Mouse (Mus musculus): Measurements from ENCODE around the gene Patl2. TPM values are rescaled to one million over a fixed set of nuclear protein-coding genes. Genes with fewer than 3 reads are reported as not detected.

Patl2 gene
- polyA plus RNA-seq, 2 experiments, result 0.04 TPM; not detected in 1

DNA sequence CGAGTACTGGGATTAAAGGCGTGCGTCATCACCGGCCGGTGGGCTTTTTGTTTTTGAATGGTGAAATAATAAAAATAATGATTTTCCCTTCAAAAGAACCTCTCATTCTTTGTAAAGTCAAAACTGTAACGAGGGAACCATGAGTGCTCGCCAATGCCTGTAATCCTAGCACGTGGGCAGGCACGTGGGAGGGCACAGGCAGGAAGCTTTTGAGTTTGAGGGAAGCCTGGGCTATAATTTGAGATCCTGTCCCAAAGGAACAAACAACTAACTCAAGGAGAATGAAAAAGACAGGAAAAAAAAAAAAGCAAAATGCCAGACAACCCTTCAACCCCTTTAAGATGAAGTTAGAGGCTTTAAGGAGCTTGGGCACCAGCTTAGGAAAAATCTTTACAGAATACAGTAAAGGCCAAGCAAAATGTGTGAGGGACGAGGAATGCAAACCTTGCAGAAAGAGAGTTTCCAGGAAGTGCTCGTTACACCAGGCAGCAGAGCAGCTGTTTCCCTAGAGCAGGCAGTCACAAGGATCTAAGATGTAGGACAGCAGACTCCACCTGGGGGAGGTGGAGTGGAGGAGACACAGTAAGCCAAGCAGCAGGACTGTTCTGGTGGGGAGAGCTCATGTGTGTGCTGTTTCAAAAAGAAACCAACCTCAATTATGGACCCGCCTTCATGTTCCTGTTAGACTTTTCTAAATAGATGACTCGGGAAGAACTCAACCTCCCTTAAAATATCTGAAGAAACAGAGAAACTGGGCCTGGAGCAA, 22.4 kb downstream of the Patl2 start:
- WGBS (ENCODE audit: insufficient replicate concordance), result 62% methylated on average over 13 of the region's 13 CpGs
- no peak overlapping the region for H3K4me3 ChIP-seq (ENCODE audit: insufficient read depth in 1 of 2, low read depth in 2 of 2, low read length in 2 of 2)
- ATAC-seq (ENCODE audit: insufficient read depth) (no peak), DNase-seq (ENCODE audit: low read depth in 3 of 3, low spot score in 3 of 3) (no peak)
- H3K9me3 ChIP-seq (ENCODE audit: control insufficient read depth, low read length), result no peaks in the 10 kb centered on the region
- H3K36me3 ChIP-seq (replicated peaks; ENCODE audit: control insufficient read depth, insufficient read depth, low read depth), result no peaks in the 10 kb centered on the region
- TF ChIP-seq EP300 (IDR thresholded peaks at IDR 0.05; ENCODE audit: low read depth) (no peak), CTCF (IDR thresholded peaks at IDR 0.05; ENCODE audit: low read depth) (no peak)
- H3K4me2 ChIP-seq (ENCODE audit: low read depth), result no peak overlapping the region
- H3K27me3 ChIP-seq (ENCODE audit: control insufficient read depth, insufficient read depth, low read length), result no peaks in the 10 kb centered on the region; the same call in 1 of the 2 replicates
- H3K27ac ChIP-seq, result no peak overlapping the region
- H3K4me1 ChIP-seq (replicated peaks; ENCODE audit: control insufficient read depth in 2 of 2, insufficient read depth in 2 of 2, low read length in 1 of 2), result 0 out of 4 replicates have a peak, but pooled peaks cover 0 to 5% of the 10 kb centered on the region in 2 experiments
- no peak overlapping the region for H3K9ac ChIP-seq (replicated peaks)

DNA sequence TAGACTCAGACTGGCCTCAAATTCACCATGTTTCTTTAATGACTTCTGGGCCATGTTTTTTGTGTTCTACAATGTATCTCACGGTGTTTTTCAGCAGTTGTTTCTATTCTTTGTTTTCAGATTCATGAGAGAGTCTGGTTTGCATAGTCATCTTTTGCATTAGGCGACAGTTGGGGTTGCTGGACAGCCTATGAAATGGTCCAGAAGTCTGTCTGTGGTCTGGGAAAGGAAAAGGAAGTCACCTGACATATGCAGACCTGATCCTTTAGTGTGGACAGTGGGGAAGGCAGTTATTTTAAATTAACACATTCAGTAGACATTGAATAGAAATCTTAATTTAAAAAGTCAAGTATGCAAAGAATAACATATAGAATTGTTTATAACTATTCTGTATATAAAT, 23.5 kb downstream of the Patl2 start:
- TF ChIP-seq CTCF (IDR thresholded peaks at IDR 0.05; ENCODE audit: low read depth) (no peak), EP300 (IDR thresholded peaks at IDR 0.05; ENCODE audit: low read depth) (no peak)
- Histone ChIP-seq H3K27me3 (ENCODE audit: control insufficient read depth, insufficient read depth, low read length) (no peaks in the 10 kb centered on the region), H3K4me2 (ENCODE audit: low read depth) (no peak overlapping the region), H3K4me1 (replicated peaks; ENCODE audit: control insufficient read depth in 2 of 2, insufficient read depth in 2 of 2, low read length in 1 of 2) (0 out of 4 replicates have a peak, but pooled peaks cover 0 to 7% of the 10 kb centered on the region in 2 experiments), H3K9me3 (ENCODE audit: control insufficient read depth, low read length) (no peaks in the 10 kb centered on the region), H3K9ac (replicated peaks) (no peak overlapping the region), H3K4me3 (ENCODE audit: insufficient read depth in 1 of 2, low read depth in 2 of 2, low read length in 2 of 2) (no peak overlapping the region), H3K36me3 (replicated peaks; ENCODE audit: control insufficient read depth, insufficient read depth, low read depth) (no peaks in the 10 kb centered on the region), H3K27ac (no peak overlapping the region)
- ATAC-seq (ENCODE audit: insufficient read depth) (no peak), DNase-seq (ENCODE audit: low read depth in 3 of 3, low spot score in 3 of 3) (no peak)
- 33% methylated on average over 2 of the region's 2 CpGs for WGBS (ENCODE audit: insufficient replicate concordance)

DNA sequence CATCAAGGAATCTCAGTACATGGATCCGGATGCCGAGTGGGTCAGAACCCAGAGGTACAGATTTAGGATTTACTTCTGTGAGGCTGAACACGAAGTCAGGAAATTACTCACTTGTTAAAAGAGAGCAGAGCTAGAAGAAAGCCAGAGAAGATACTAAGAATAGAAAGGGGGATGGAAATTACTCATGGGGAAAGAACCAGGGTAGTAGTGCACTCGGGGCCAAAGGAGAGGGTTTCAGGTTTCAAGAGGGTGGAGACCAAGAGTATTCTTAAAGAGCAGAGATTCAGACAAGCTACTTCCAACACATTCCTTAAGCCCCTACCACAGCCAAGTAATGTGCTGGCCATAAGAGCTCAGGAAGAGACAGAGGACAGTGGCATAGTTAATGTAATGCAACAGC, 24.4 kb downstream of the Patl2 start:
- Histone ChIP-seq H3K27ac (no peak overlapping the region), H3K4me2 (ENCODE audit: low read depth) (no peak overlapping the region), H3K36me3 (replicated peaks; ENCODE audit: control insufficient read depth, insufficient read depth, low read depth) (no peaks in the 10 kb centered on the region), H3K4me1 (replicated peaks; ENCODE audit: control insufficient read depth in 2 of 2, insufficient read depth in 2 of 2, low read length in 1 of 2) (0 out of 4 replicates have a peak, but pooled peaks cover 0 to 7% of the 10 kb centered on the region in 2 experiments), H3K9ac (replicated peaks) (no peak overlapping the region), H3K4me3 (ENCODE audit: insufficient read depth in 1 of 2, low read depth in 2 of 2, low read length in 2 of 2) (no peak overlapping the region), H3K9me3 (ENCODE audit: control insufficient read depth, low read length) (no peaks in the 10 kb centered on the region), H3K27me3 (ENCODE audit: control insufficient read depth, insufficient read depth, low read length) (no peaks in the 10 kb centered on the region)
- ATAC-seq (ENCODE audit: insufficient read depth) (no peak), DNase-seq (ENCODE audit: low read depth in 3 of 3, low spot score in 3 of 3) (no peak)
- no peak for TF ChIP-seq EP300 (IDR thresholded peaks at IDR 0.05; ENCODE audit: low read depth)
- TF ChIP-seq CTCF (IDR thresholded peaks at IDR 0.05; ENCODE audit: low read depth), result no peak
- 35% methylated on average over 4 of the region's 4 CpGs for WGBS (ENCODE audit: insufficient replicate concordance)

DNA sequence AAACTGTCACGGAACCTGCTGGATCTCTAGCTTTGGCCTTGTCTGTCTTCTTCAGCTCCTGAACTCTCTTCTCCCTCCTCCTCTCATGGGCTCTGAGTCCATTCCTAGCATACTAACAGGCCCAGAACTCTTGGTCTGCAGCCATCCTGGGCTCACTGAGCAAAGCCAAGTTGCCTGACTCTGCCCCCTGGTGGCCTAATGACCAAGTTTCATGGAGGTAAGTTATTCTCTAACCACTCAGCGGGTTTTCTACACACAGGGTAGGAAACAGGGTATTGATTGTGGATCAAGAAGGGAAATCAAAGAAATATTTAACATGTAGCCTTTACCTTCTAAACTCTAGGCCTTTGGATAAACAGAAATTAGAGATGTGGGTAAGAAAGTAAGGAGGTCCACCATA, 25.3 kb downstream of the Patl2 start, which contains the start of gene Trim69:
TSS of gene Trim69 (plus strand) at position 21 of the 400 bp plus-strand sequence.
- ATAC-seq (ENCODE audit: insufficient read depth) (no peak), DNase-seq (ENCODE audit: low read depth in 3 of 3, low spot score in 3 of 3) (peak; percentile 50 to 63 (median 54))
- Histone ChIP-seq H3K4me2 (ENCODE audit: low read depth) (no peak within 1 kb of the TSS), H3K27ac (no peak within 1 kb of the TSS), H3K4me3 (ENCODE audit: insufficient read depth in 1 of 2, low read depth in 2 of 2, low read length in 2 of 2) (no peak within 1 kb of the TSS), H3K27me3 (ENCODE audit: control insufficient read depth, insufficient read depth, low read length) (no peaks in the 10 kb centered on the region), H3K9me3 (ENCODE audit: control insufficient read depth, low read length) (no peaks in the 10 kb centered on the region), H3K9ac (replicated peaks) (no peak within 1 kb of the TSS), H3K36me3 (replicated peaks; ENCODE audit: control insufficient read depth, insufficient read depth, low read depth) (no peaks in the 10 kb centered on the region), H3K4me1 (replicated peaks; ENCODE audit: control insufficient read depth in 2 of 2, insufficient read depth in 2 of 2, low read length in 1 of 2) (peaks cover 0 to 12% of the 10 kb centered on the region in 2 experiments; a peak in 1 of 4 replicates)
- TF ChIP-seq CTCF (IDR thresholded peaks at IDR 0.05; ENCODE audit: low read depth) (peak; percentile 92), EP300 (IDR thresholded peaks at IDR 0.05; ENCODE audit: low read depth) (no peak)
- WGBS (ENCODE audit: insufficient replicate concordance), result 37% methylated on average over 2 of the region's 2 CpGs

DNA sequence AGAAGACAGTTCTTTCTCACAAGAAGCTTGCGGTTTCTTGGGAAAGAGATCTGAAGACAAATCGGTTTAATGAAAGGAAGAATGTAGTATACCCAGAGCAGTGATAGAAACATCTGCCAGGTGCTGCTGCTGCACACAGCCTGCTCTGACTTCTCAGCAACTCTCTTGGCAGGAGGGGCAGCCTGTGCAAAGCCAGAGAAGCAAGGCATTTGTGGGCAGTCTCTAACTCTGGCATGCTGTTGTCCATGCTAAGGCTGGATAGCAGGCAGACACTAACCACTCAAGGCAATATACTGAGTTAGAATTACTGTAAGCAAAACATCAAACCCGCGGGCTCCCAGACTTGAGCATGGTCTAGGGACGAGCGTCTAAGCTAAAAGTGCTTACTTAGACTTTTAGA, 26.3 kb downstream of the Patl2 start:
- TF ChIP-seq CTCF (IDR thresholded peaks at IDR 0.05; ENCODE audit: low read depth) (no peak), EP300 (IDR thresholded peaks at IDR 0.05; ENCODE audit: low read depth) (no peak)
- no peak for ATAC-seq (ENCODE audit: insufficient read depth)
- H3K27me3 ChIP-seq (ENCODE audit: control insufficient read depth, insufficient read depth, low read length), result no peaks in the 10 kb centered on the region

More for the DNA sequence above, 26.3 kb downstream of the Patl2 start:
- Histone ChIP-seq H3K36me3 (replicated peaks; ENCODE audit: control insufficient read depth, insufficient read depth, low read depth) (no peaks in the 10 kb centered on the region), H3K4me2 (ENCODE audit: low read depth) (no peak overlapping the region), H3K9ac (replicated peaks) (no peak overlapping the region), H3K27ac (no peak overlapping the region), H3K4me3 (ENCODE audit: insufficient read depth in 1 of 2, low read depth in 2 of 2, low read length in 2 of 2) (no peak overlapping the region), H3K9me3 (ENCODE audit: control insufficient read depth, low read length) (no peaks in the 10 kb centered on the region), H3K4me1 (replicated peaks; ENCODE audit: control insufficient read depth in 2 of 2, insufficient read depth in 2 of 2, low read length in 1 of 2) (peaks cover 0 to 23% of the 10 kb centered on the region in 2 experiments; a peak in 2 of 4 replicates)
- 74% methylated on average over 6 of the region's 6 CpGs for WGBS (ENCODE audit: insufficient replicate concordance)
- DNase-seq (ENCODE audit: low read depth in 3 of 3, low spot score in 3 of 3), result no peak
